Mouse (Mus musculus): ENCODE results near the gene Anxa3. TPM values are rescaled to one million over a fixed set of nuclear protein-coding genes. Genes with fewer than 3 reads are reported as not detected.
A peak's percentile ranks its signal among the peaks of the same experiment; 100 is the strongest.

Anxa3 gene
- polyA plus RNA-seq, 1 experiment from 2014 or later: 56.3 TPM

DNA sequence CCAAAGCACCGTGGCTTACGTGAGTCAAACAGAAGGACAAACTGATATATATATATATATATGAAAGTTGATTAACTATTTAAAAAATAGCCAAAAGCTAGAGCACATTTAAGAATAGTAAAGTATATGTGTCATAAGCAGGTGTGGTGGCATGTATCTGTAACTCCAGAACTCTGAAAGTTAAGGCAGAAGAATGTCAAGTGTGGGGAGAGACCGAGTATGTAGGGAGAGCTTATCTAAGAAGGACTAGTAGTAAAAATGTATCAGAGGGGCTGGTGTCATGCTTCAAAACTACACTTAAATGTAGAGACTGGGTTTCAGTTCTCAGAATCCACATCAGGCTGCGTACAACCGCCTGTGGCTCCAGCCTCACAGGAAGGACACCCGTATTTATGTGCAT is 4.3 kb downstream of the Anxa3 start:
- H3K27me3 ChIP-seq (replicated peaks): no peaks in the 10 kb centered on the region

DNA sequence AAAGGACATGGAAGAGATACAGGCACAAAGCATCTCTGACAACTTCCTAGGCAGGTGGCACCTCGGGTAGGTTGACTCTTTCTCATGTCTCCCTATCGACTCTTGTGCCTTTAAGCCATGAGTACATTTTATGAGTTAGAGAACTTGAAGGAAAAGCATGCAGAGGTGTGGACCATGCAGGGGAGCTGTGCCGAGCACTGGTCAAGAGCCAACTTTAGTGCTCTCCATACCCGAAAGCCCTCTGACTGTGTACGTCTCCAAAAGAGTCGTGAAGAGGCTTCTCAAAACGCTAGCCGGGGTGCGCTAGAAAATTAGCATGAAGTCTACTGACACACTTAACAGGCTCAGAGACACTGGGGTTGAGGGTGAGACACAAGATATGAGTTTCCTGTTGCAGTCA is 6.0 kb downstream of the Anxa3 start:
- Histone ChIP-seq H3K27ac (ENCODE audit: poor library complexity, severe bottlenecking) (no peak overlapping the region), H3K9ac (no peak overlapping the region), H3K4me2 (no peak overlapping the region), H3K4me1 (replicated peaks) (peaks cover 44% of the 10 kb centered on the region), H3K4me3 (no peak overlapping the region), H3K9me3 (replicated peaks) (no peaks in the 10 kb centered on the region), H3K36me3 (peaks cover 10% of the 10 kb centered on the region; the same call in 1 of the 2 replicates), H3K27me3 (replicated peaks) (no peaks in the 10 kb centered on the region)
- 87% methylated on average over 9 of the region's 9 CpGs for WGBS
- ATAC-seq (ENCODE audit: insufficient number of reproducible peaks, low FRiP score): no peak

More for the DNA sequence above, 4.3 kb downstream of the Anxa3 start:
- no peak for ATAC-seq (ENCODE audit: insufficient number of reproducible peaks, low FRiP score)
- no peak overlapping the region for H3K9ac ChIP-seq
- H3K4me3 ChIP-seq: no peak overlapping the region
- no peak overlapping the region for H3K4me2 ChIP-seq
- H3K9me3 ChIP-seq (replicated peaks): no peaks in the 10 kb centered on the region
- H3K27ac ChIP-seq (ENCODE audit: poor library complexity, severe bottlenecking): no peak overlapping the region
- H3K4me1 ChIP-seq (replicated peaks): peaks cover 40% of the 10 kb centered on the region
- WGBS: 80% methylated on average over 6 of the region's 6 CpGs
- peaks cover 10% of the 10 kb centered on the region; the same call in 1 of the 2 replicates for H3K36me3 ChIP-seq

DNA sequence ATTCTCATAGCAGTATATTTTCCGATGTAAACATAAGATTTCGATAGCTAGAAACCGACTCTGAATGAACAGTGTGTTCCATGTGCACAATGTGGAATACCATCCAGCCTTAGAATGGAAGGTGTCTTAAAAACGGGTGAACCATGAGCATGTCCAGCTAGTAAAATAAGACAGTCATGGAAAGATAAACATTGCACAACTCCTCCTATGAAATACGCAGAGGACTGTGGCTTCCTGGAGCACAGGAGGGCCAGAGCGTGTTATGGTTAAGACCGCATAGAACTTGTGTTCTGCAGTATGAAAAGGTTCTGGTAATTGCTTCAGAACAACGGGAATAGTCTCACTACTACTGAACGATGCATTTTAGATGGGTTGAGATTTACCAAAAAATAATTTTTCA is 6.8 kb downstream of the Anxa3 start:
- Histone ChIP-seq H3K36me3 (peaks cover 10% of the 10 kb centered on the region; the same call in 1 of the 2 replicates), H3K4me3 (no peak overlapping the region), H3K9ac (no peak overlapping the region), H3K27ac (ENCODE audit: poor library complexity, severe bottlenecking) (no peak overlapping the region), H3K9me3 (replicated peaks) (no peaks in the 10 kb centered on the region), H3K4me1 (replicated peaks) (peaks cover 48% of the 10 kb centered on the region), H3K4me2 (no peak overlapping the region), H3K27me3 (replicated peaks) (no peaks in the 10 kb centered on the region)
- WGBS: 80% methylated on average over 9 of the region's 9 CpGs
- no peak for ATAC-seq (ENCODE audit: insufficient number of reproducible peaks, low FRiP score)

DNA sequence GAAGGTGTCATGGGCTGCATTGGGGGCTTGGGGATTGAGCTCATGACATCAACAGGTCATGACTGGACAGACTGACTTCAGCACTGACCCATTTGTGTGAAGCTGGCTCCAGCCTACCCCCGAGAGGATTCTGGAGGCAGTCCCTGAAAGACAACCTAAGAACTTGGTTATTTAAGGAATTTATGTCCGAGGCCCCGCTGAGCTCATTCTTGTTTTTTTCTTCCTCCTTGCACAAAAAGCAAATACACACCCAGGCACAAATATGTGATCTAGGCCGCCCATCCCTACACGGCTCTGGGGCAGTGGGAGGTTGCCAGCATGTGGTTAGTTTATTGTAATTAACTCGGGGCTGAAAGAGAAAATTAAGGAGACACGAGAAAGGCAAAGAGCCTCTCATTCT is 9.0 kb downstream of the Anxa3 start:
- H3K9ac ChIP-seq: no peak overlapping the region
- 34% methylated on average over 7 of the region's 7 CpGs for WGBS
- no peak for ATAC-seq (ENCODE audit: insufficient number of reproducible peaks, low FRiP score)
- H3K36me3 ChIP-seq: peaks cover 10% of the 10 kb centered on the region; the same call in 1 of the 2 replicates
- H3K27me3 ChIP-seq (replicated peaks): no peaks in the 10 kb centered on the region
- H3K9me3 ChIP-seq (replicated peaks): no peaks in the 10 kb centered on the region
- 0 out of 2 replicates have a peak overlapping the region, but pooled peaks have one; percentile 9 for H3K27ac ChIP-seq (ENCODE audit: poor library complexity, severe bottlenecking)
- H3K4me3 ChIP-seq: no peak overlapping the region
- H3K4me2 ChIP-seq: no peak overlapping the region
- peaks cover 44% of the 10 kb centered on the region for H3K4me1 ChIP-seq (replicated peaks)

DNA sequence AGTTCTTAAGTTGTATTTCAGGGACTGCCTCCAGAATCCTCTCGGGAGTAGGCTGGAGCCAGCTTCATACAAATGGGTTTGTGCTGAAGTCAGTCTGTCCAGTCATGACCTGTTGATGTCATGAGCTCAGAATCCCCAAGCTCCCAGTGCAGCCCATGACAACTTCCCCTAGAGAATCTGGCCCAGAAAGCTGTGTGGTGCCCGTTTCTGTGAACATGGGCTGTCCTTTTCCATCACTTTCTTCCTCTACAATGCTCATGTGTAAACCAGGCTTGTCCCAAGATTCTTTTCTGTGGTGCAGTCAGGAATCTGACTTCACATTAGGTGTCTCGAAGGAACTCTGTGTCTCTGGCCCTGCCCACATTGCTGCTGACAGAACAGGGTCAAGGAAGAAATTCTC is 10.0 kb downstream of the Anxa3 start:
- Histone ChIP-seq H3K4me2 (no peak overlapping the region), H3K9me3 (replicated peaks) (no peaks in the 10 kb centered on the region), H3K27ac (ENCODE audit: poor library complexity, severe bottlenecking) (peak overlapping the region; percentile 26; the same call in 1 of the 2 replicates), H3K4me1 (replicated peaks) (peaks cover 44% of the 10 kb centered on the region), H3K4me3 (no peak overlapping the region), H3K36me3 (peaks cover 8% of the 10 kb centered on the region; the same call in 1 of the 2 replicates), H3K27me3 (replicated peaks) (no peaks in the 10 kb centered on the region), H3K9ac (no peak overlapping the region)
- ATAC-seq (ENCODE audit: insufficient number of reproducible peaks, low FRiP score): no peak
- 37% methylated on average over 3 of the region's 3 CpGs for WGBS

DNA sequence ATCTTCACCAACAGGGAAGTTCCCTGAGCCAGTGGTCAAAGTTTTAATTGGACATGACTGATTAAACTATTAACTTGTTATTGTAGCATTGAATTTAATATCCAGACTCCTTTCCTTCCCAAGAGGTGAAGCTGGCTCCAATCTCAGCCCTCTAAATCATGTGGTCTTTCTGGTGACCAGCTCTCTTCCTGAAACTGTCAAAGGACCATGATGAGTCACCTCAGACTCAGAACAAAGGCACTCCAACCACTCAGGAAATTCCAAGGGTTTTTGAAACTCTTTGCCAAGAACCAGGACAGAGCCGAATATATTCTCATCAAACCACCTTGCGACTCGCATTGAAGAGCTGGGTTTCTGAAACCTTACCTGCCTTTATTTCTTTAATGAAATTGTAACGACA is 11.2 kb downstream of the Anxa3 start:
- H3K27me3 ChIP-seq (replicated peaks): no peaks in the 10 kb centered on the region
- no peak overlapping the region for H3K9ac ChIP-seq
- H3K4me2 ChIP-seq: no peak overlapping the region
- H3K27ac ChIP-seq (ENCODE audit: poor library complexity, severe bottlenecking): no peak overlapping the region
- H3K4me1 ChIP-seq (replicated peaks): peaks cover 44% of the 10 kb centered on the region
- whole genome bisulfite sequencing: 54% methylated on average over 4 of the region's 4 CpGs
- no peak overlapping the region for H3K4me3 ChIP-seq
- ATAC-seq (ENCODE audit: insufficient number of reproducible peaks, low FRiP score): peak; percentile 52; the same call in 1 of the 2 replicates
- H3K9me3 ChIP-seq (replicated peaks): no peaks in the 10 kb centered on the region
- H3K36me3 ChIP-seq: peaks cover 5% of the 10 kb centered on the region; the same call in 1 of the 2 replicates

DNA sequence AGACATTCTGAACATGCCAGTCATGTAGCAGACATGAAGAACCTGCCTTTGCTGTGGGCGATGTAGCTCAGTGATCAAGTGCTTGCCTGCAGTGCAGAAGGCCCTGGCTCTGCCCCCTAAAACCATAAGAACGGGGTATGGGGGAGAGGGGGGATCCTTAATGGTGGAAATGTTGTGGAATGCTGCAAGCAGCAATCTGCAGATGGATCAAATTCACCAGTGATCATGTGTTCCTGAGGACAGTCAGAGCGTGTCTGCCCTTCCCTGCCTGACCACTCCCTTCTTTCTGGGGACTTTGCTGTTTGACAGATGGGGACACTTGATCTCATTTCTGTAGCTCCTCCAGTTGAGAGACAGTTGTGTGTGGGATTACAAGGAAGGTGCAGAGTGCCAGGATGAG is 11.7 kb downstream of the Anxa3 start:
- no peaks in the 10 kb centered on the region for H3K36me3 ChIP-seq
- H3K9me3 ChIP-seq (replicated peaks): no peaks in the 10 kb centered on the region
- no peak overlapping the region for H3K4me2 ChIP-seq
- peaks cover 44% of the 10 kb centered on the region for H3K4me1 ChIP-seq (replicated peaks)
- H3K27ac ChIP-seq (ENCODE audit: poor library complexity, severe bottlenecking): no peak overlapping the region
- H3K27me3 ChIP-seq (replicated peaks): no peaks in the 10 kb centered on the region
- ATAC-seq (ENCODE audit: insufficient number of reproducible peaks, low FRiP score): no peak
- WGBS: 67% methylated on average over 3 of the region's 3 CpGs
- H3K4me3 ChIP-seq: no peak overlapping the region
- no peak overlapping the region for H3K9ac ChIP-seq

DNA sequence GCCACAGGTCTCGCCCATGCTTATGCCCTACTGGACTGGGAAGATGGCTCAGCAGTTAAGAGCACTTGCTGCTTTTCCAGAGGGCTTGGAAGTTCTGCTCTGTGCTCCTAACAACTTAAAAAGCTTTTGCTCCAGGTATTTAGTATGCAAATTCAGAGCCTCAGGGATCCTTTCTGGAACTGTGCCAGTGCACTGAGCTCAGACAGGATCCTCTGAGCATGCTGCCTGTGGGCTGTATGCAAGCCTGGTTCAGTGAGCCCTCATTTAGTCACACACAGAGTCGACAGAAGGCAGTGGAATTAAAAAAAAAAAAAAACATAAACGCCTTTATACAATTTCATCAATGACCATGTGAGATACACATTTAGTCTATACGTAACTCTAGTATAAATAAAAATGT is 17.5 kb downstream of the Anxa3 start:
- H3K36me3 ChIP-seq: peaks cover 12% of the 10 kb centered on the region
- H3K27me3 ChIP-seq (replicated peaks): no peaks in the 10 kb centered on the region
- WGBS: 71% methylated on average over 4 of the region's 4 CpGs
- no peak overlapping the region for H3K9ac ChIP-seq
- no peak for ATAC-seq (ENCODE audit: insufficient number of reproducible peaks, low FRiP score)
- no peak overlapping the region for H3K4me3 ChIP-seq
- no peak overlapping the region for H3K4me2 ChIP-seq
- H3K4me1 ChIP-seq (replicated peaks): no peaks in the 10 kb centered on the region
- H3K27ac ChIP-seq (ENCODE audit: poor library complexity, severe bottlenecking): no peak overlapping the region
- H3K9me3 ChIP-seq (replicated peaks): no peaks in the 10 kb centered on the region

DNA sequence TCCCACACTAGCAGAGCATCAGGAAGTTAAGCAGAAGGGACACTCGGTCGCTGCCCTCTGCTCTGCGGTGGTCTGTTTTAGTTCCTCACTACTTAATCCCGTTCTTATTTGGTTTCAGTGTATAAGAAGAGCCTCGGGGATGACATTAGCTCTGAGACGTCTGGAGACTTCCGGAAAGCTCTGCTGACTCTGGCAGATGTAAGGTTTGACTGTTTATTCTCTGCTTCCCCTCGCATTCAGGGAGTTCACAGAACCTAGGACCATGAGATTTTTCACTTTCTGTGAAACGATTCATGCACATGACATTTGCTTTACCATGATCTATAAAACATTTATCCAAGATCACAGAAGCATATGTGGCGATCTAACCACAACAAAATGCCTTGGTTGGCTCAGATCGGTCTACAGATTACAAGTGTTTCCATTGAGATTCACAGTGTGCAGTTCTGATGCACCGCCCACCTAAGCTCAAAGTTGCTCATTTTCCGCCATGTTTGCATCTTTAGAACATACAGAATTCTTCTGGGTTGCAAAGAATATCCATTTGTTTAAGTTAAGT is 31.7 kb downstream of the Anxa3 start:
- H3K4me3 ChIP-seq: no peak overlapping the region
- H3K36me3 ChIP-seq: peaks cover 28% of the 10 kb centered on the region
- H3K9ac ChIP-seq: no peak overlapping the region
- no peak overlapping the region for H3K27ac ChIP-seq (ENCODE audit: poor library complexity, severe bottlenecking)
- no peak for ATAC-seq (ENCODE audit: insufficient number of reproducible peaks, low FRiP score)
- H3K9me3 ChIP-seq (replicated peaks): no peaks in the 10 kb centered on the region
- no peak overlapping the region for H3K4me2 ChIP-seq
- WGBS: 85% methylated on average over 13 of the region's 13 CpGs
- no peaks in the 10 kb centered on the region for H3K27me3 ChIP-seq (replicated peaks)
- H3K4me1 ChIP-seq (replicated peaks): no peaks in the 10 kb centered on the region

DNA sequence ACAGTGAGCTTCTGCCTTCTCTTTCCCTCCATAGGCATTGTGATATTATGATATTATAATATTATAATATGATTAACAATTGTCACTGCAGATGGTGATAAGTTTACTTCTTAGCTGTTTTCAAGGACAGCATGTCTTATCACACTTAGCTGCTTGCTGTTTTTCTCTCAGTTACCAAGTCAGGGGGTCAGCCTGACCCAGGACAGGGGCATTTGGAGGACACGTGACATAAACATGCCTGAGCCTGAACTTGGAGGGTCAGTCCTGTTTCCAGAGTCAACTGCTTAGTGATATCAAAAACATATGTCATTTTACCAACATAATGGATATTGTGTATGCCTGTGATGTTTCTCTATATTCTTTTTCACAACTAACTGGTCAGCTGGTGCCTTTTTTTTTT is 34.0 kb downstream of the Anxa3 start:
- ATAC-seq (ENCODE audit: insufficient number of reproducible peaks, low FRiP score): no peak
- 68% methylated on average over 1 of the region's 1 CpGs for WGBS
- no peaks in the 10 kb centered on the region for H3K9me3 ChIP-seq (replicated peaks)

DNA sequence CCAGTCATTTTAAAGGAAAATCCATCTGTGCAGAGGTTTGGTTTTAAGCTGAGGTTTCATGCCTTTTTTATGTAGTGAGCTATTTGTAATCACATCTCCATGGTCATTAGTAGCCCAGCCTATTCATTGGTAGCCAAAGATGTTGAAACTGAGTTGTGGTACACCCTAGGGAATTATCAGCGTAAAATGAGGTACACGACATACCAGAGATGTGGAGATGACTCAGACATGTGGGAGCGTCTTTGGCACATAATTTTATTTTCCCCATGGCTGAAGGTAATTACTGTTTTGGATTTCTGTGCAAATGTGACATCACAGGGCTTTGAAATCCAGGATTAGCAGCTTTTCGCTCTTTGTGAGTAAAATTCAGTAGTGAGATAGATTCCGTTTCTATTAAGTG is 41.2 kb downstream of the Anxa3 start:
- Histone ChIP-seq H3K9me3 (replicated peaks) (0 out of 2 replicates have a peak, but pooled peaks cover 3% of the 10 kb centered on the region), H3K9ac (no peak overlapping the region), H3K4me2 (no peak overlapping the region), H3K36me3 (peaks cover 31% of the 10 kb centered on the region), H3K4me1 (replicated peaks) (no peaks in the 10 kb centered on the region), H3K27ac (ENCODE audit: poor library complexity, severe bottlenecking) (no peak overlapping the region), H3K4me3 (no peak overlapping the region), H3K27me3 (replicated peaks) (no peaks in the 10 kb centered on the region)
- ATAC-seq (ENCODE audit: insufficient number of reproducible peaks, low FRiP score): no peak
- 82% methylated on average over 5 of the region's 5 CpGs for WGBS

More for the DNA sequence above, 34.0 kb downstream of the Anxa3 start:
- H3K4me2 ChIP-seq: no peak overlapping the region
- no peaks in the 10 kb centered on the region for H3K27me3 ChIP-seq (replicated peaks)
- H3K4me3 ChIP-seq: no peak overlapping the region
- peaks cover 33% of the 10 kb centered on the region for H3K36me3 ChIP-seq
- H3K27ac ChIP-seq (ENCODE audit: poor library complexity, severe bottlenecking): no peak overlapping the region
- no peaks in the 10 kb centered on the region for H3K4me1 ChIP-seq (replicated peaks)
- H3K9ac ChIP-seq: no peak overlapping the region

DNA sequence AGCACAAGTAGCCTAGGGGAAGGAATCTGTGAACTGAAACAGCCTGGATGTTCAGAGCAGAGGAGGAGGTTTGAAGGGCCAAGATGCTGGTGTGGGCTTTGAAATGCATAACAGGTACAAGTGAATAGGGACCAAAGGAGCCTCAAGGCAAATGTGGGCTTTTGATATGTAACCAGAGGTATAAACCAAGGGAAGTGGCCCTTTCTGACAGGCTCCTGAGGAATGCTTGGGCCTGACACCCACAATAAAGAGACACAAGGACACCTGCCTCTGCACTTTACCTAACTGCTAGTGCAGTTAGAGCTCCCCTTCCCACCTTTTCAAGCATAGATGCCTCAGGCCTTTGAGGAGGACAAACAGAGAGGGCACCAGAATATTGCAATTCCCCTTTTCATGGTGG is 54.8 kb downstream of the Anxa3 start:
- H3K36me3 ChIP-seq: peaks cover 7% of the 10 kb centered on the region
- H3K27ac ChIP-seq (ENCODE audit: poor library complexity, severe bottlenecking): no peak overlapping the region
- no peak overlapping the region for H3K9ac ChIP-seq
- peaks cover 8% of the 10 kb centered on the region; the same call in 1 of the 2 replicates for H3K27me3 ChIP-seq (replicated peaks)
- H3K4me2 ChIP-seq: no peak overlapping the region
- peaks cover 14% of the 10 kb centered on the region for H3K4me1 ChIP-seq (replicated peaks)
- no peak overlapping the region for H3K4me3 ChIP-seq
- ATAC-seq (ENCODE audit: insufficient number of reproducible peaks, low FRiP score): no peak
- H3K9me3 ChIP-seq (replicated peaks): no peaks in the 10 kb centered on the region
